Mouse (Mus musculus) gastrocnemius, adult 18-20 months (tissue): ENCODE data around the gene Anapc4. TPM values are rescaled to one million over a fixed set of nuclear protein-coding genes. Genes with fewer than 3 reads are reported as not detected.
A peak's percentile ranks its signal among the peaks of the same experiment; 100 is the strongest.

ENCODE experiments used
- DNase-seq: peaks from one replicate; pipeline ENCODE4 v3.0.0; 2021; ENCODE audit warnings: low spot score
- total RNA-seq, 2 experiments: library from RNA; stranded (reverse); gene quantifications; 2 replicates each; pipeline ENCODE4 v1.2.3; 2021

Anapc4 gene
- total RNA-seq, 2 experiments from 2014 or later: 32.7 to 34.4 TPM

DNA sequence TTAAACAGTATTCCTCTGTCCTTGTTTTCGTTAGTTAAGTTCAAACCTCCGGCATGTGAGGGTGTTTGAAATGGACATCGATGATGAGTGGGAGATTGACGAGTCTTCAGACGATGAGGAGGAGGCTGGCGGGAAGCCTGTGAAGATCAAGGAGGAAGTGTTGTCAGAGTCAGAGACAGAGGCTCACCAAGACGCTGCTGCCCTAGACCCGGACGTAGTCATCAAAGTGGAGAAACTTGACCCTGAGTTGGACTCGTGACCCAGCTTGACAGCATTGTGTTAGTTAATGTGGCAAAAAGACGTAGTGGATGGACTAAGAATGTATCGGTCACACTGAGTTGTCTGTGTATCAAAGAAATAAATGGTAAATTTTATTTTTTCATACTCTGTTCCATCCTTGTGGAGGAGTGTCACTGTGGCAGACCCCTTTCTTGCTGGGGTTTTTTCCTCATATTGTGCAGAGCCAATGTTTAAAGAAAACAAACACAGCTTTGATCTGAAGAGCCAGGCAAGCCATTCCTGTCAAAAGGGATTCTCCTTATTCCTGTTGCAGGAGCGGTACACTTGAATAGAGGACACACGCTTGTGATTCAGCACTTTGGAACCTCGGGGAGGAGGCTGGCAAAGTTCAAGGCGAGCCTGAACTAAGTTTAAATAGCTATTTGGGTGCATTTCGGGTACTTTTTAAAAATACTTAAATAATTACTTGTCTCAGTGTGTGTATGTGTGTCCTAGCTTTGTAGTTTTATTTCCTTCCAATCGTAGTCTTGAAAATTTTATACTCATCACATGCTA is 32.7 kb downstream of the Anapc4 start:
- no peak for DNase-seq

DNA sequence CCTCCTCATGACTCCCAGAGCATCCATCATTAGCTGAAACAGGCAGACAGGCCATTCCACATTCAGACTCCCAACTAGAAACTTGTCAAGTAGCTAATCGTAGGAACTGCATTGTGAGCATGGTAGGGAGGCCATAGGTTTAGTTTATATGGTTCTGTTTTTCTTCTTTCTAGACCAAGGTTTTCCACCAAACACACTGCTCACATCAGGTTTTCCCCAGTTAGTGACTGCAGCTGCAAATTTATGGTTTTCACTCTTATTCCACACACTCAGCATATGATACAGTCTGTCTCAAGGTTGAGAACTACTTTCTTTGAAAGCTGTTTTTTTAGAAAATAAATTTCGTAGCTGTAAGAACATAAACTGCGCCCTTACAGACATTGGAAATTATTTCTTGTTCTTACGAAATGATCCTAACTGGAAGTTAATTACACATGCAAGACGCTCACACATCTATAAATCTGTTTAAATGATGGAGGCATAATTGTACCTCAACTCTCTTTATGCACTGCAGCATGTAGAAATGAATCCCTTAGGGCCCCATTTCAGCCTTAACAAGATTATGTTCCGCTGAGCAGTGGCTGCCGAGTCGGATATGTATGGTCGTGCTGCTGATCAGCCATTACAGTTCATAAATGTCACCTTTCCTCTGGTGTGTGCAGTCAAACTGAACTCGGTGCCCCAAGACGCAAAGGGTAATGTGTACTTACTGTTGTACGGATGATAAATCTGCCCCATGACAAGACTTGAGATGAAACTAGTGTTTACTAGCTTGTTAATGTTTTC is 35.3 kb downstream of the Anapc4 start:
- no peak for DNase-seq

DNA sequence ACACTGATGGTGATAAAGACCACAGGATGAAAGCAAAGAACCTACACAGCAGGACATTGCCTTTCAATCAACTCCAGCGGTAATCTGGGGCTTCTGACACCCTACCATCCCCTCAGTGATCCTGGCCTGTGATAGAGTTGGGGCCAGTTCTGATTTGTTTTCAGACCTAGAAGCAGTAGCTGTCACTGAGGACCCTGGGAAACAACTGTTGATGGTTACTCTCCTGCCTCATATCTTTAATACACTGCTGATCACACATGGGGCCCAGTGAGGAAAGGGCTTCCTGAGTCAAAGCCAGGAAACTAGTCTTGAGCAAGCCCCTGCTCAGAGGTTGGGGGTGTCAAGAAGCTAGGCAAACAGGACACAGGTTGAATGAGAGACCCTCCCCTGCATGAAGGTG is 37.6 kb downstream of the Anapc4 start:
- DNase-seq: no peak

DNA sequence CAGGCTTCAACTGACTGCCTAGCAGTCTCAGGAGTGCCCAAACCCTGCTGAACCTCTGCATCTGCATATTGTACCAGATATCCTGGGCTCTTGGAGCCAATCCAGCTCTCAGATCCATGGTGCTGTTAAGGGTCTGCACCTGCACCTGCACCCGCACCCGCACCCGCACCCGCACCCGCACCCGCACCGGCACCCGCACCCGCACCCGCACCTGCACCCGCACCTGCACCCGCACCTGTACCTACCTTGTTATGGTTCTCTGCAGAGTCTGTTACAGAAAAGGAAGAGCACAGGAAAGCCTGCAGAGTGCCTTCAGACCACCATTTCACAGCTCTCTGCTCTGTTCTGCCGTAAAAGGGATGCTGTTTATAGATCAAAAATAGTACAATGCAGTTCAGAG is 38.2 kb downstream of the Anapc4 start:
- DNase-seq: no peak

DNA sequence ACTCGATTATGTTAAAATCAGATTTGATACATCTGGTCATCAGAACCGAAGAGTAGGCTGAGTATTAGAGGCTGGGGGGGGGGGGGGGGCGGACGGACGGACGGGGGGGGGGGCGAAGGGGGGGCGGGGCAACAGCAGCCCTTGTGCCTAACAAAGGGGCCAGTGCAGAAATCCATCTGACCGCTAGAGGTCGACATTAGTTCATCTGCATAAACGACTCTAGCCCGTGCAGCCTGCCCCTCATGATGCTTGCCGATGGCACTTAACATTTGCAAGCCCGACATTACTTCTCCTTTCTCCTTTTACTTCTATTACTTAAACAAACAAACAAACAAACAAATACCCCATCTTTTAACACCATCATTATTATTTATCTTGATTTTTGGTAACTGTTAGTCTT is 45.0 kb downstream of the Anapc4 start:
- peak; percentile 54 for DNase-seq

DNA sequence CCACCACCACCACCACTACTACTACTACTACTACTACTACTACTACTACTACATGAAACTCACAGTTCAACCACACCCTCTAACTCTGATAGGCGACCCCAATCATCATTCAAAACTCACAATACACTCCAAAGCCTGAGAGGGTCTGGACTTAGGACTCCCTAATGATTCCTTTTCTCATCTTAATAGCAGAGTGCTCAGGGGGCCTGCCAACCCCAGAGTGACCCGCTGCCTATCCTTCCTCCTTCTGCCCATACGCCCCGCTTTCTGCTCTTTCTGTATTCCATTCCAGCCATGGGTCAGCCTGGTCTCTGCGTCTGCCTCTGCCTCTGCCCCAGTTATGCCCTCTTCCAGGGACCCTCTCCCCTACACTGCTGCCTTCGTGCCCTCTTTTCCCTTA is 46.1 kb downstream of the Anapc4 start:
- DNase-seq: no peak

DNA sequence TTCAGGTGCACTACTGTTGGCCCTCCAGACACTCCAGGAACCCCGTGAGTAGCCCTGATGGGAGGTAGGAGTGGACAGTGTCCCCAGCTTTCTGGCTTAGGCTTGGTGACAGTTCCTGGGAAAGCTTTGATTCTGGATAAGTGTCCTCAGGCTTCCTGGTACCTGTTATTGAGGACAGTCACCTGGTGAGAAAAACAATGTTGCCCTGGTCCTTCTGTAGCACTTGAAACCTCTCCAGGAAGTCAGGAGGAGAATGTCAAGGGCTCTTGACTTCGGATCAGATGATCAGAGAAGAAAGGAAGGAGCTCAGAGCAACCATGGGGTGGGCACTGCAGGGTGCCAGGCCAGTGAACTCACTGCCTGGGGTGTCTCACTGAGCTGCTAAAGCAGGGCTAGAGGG is 48.6 kb downstream of the Anapc4 start:
- DNase-seq: no peak

DNA sequence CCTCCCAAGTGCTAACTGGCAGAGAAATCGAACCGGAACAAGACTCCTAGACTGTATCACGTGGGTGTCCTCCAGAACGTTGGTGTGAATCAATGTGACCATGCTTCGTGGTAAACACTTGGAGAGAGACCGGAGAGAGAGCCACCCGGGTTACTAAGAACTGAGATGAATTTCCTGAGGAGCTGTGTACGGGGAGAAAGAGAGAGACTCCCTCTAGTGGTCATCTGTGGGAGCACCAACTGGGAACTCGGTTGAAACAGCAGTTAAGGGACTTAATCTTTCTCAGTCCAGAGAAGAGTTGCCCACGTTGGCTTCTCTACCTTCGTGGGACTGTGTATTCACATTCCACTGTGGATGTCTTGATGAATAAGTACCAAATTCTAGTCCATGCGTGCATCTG is 53.3 kb downstream of the Anapc4 start:
- peak; percentile 25 for DNase-seq

DNA sequence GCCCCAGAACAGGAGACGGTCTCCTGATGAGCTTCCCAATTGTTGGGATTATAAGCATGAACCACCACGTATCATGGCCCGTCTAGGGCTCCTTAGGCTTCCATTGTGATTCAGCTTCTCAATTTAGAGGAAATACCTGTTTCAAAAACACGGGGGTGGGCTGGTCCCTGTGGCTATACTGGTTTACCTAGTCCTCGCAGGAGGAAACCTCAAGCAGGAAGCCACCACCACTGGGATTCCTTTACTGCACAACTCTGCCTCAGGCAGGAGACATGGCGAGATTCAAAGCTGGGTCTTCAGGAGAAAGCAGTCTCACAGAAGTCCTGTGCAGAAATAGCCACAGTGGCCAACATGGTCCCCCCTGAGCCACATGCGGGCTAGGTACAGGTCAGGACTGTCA is 56.1 kb downstream of the Anapc4 start:
- DNase-seq: no peak

DNA sequence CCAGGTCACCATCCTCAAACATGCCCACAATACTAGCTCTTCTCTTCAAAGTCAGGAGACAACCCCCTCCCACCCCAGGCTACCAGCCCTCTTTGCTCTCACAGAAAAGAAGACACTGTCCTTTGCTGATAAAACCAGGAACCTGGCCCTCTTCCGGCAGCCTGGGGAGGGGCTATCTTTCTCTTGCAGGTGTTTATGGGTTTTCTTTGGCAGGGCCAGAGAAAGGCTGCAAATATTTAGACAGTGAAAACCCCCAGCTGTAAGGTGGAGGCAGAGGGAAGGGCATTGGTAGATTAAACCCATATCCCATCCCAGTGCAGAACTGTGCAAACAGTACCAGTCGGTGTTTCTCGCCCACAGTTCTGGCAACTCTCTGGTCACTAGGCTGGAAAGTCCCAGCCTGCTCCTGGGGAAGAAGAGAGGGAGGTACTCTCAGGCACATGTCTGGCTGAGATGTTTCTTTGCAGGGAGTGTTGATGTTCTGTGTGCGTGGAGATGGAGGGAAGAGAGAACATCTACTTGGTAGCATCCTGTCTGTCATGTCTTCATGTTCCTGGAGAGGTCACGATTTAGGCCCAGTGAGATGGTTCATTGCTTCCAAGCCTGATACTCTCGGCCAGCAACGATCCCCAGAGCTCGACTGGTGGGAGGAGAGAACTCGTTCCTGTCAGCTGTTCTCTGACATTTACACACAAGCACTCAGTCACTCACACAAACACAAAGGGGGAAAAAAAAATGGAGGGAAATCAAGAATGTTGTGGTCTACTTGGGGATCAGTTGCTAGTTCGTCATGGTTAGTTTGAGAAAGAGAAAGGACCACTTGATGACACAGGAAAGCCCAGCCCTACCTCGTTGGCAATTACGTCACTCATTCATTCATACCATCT is 58.4 kb downstream of the Anapc4 start:
- DNase-seq: no peak

DNA sequence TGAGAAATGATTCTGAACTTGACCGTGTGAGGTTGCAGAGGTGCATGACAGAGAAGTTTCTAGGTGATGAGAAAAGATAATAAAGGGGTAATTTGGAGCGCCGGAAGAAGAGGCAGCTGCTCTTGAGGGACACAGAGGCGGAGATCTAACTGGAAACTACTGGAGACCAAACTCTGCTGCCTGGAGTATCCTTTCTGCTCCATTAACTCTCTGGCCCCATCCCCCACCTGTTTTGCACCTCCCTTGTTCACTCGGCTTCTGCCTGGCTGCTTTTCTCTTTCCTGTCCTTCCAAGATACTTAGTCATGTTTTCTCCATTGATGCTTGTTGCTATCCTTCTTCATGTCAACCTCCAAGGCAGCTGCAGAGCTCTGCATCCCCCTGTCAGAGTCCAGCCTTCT is 60.1 kb downstream of the Anapc4 start:
- DNase-seq: no peak

DNA sequence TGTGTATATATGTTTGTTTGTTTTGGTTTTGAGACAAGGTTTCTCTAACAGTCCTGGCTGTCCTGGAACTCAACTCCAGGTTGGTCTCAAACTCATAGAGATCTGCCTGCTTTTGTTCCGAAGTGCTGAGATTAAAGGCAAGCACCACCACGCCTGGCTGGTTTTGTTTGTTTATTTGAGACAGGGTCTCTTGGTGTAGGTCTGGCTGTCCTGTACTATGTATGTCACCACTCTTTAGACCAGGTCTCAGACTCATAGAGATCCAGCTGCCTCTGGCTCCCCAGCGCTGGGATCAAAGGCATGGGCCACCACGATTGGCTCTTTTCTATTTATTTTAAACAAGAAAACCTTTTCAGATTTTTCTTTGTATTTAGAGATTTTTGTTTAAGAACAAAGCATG is 70.4 kb downstream of the Anapc4 start:
- DNase-seq: no peak

DNA sequence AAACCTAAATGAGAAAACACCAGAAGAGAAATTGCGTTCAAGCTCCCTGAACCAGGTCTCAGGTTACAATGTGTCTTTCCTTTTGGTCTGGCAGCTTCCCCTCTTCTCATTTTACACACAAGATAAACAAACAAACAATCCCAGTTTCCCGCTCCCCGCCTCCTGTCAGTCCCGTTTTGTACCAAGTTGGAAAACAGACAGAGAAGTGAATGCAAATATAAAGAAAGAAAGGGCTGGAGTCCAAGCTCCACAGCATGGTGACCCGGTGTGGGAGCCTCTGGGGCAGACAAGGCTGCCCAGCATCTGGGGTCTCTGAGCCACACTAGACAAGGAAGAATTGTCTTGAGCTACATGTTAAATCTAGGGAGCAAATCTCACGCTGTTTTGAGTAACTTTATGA is 70.9 kb downstream of the Anapc4 start:
- no peak for DNase-seq

DNA sequence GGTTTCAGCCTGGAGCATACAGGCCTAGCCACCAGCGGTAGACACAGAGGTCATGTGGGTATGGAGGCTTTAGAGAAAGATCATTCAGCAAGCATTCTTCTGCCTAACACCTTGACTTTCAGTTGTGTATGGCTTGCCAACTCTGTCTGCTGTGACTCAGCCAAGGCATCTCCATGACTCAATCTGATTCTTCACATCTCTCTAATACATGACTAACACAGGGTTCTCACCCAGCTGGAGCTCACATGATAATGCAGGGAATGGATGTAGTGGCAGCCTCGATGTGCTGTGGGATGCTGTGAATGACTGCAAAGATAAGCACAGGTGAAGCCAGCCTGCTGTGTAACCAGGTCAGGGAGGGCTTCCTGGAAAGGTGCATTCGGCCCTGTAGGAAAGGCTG is 74.4 kb downstream of the Anapc4 start:
- DNase-seq: no peak

DNA sequence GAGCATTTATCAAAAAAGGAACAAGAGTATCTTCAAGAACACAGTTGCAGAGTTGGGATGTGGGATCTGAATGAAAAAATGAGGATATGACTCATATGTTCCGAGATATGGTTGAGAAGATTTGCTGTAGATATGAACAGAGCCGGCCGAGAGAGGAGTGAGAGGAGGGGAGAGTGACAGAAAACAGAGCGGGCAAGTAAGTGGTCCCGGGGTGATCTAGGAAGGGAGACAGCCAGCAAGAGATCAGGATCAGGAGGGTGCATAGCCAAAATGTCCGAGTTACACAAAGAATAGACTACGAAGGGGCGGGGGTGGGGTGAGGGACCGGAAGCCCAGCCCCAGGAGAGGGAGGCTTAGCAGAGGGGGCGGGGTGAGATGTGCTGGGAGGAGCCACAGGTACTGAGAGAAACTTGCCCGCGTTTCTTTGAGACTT is 76.4 kb downstream of the Anapc4 start:
- DNase-seq: no peak

DNA sequence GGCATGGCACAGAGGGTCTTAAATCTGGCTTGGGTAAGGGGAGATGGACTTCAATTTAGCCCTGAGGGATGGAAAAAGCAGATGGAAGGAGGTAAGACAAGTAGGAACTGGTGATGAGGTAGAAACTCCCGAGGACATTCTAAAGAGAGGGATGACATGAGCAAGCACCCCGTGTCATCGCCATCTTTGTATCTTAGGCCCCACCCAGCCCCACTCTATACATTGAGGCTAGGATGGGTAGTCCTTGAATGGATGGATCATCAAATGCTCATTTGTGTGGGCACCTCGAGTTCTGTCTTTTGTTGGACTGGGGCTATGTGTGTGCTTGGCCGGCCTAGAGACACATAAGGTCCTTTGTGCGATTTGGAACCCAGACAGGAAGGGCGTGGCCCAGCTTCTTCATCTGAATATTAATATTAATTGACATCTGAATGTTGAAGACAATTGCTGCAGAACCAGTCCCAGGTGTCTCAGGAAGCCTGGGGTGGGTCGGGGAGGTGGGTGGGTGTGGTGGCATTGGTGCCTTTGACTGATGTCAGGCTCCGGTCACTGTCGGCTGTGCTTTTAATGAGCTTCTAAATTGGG is 77.6 kb downstream of the Anapc4 start:
- no peak for DNase-seq

DNA sequence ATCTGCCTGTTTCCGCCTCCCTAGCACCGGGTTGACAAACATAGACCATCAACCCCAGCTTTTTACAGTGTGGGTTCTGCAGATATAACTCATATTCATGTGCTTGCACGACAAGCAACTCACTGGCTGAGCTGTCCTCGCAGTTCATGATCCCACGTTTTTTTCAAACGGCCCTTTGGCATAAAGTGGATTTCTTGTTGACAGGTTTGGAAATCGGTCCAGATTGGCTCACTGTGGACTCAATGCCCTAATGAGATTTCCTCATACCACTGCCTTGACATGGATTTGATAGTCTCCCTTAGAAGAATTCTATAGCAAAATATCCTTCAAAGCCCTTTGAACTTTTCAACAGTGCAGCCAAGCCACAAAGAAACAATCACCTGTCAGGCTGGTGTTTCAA is 79.9 kb downstream of the Anapc4 start:
- no peak for DNase-seq

DNA sequence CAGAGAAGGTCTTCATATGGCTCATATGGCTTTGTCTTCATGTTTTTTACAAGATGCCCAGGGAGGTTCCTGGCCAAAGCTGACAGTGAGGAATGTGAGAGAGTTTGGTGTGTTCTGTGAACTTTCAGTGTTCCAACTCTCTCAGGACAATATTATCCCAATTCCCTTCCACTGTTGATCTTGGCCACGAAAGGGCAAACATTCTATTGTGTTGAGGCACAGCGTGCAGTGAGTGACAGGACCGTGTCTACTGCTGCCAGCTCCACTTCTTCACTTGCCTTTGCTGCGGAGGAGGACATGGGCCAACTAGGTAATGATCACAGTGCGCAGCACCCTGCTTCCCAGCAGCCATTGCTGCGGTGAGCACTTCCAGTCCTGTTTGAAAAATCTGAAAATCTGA is 82.4 kb downstream of the Anapc4 start:
- no peak for DNase-seq
